Mouse (Mus musculus) spleen, adult 10 weeks (tissue): ENCODE results near the gene Cdrt4. TPM values are rescaled to one million over a fixed set of nuclear protein-coding genes. Genes with fewer than 3 reads are reported as not detected.

Source experiments
- polyA plus RNA-seq: library from polyadenylated mRNA; stranded (reverse); fragments of 350-450 nt; fragmentation: Illumina TruSeq; extraction: RNeasy Lipid Tissue Mini Kit (QIAGEN cat#74804); gene quantifications from one replicate; pipeline ENCODE4 v1.2.3, GENCODE M21; 2015; ENCODE audit warnings: low replicate concordance; ENCODE audit not compliant: insufficient read depth

The Cdrt4 gene
- polyA plus RNA-seq: 0.39 TPM

GRCm38 (mm10) chr11:62951012-62951411 lies at the start of gene Cdrt4:
Cdrt4 (plus strand) TSS chr11:62951193.

Other genes with a start within 250 kb of the Cdrt4 start
- 12.7 TPM for gene Zfp287, start 219.3 kb upstream of the Cdrt4 start, polyA plus RNA-seq
- gene Gm10428, start 198.1 kb upstream of the Cdrt4 start, polyA plus RNA-seq: not detected
- gene Zfp286, start 161.7 kb upstream of the Cdrt4 start, polyA plus RNA-seq: 2.6 TPM
- gene Trim16, start 131.0 kb upstream of the Cdrt4 start, polyA plus RNA-seq: 1.1 TPM
- 5.3 TPM for gene Fbxw10, start 104.1 kb upstream of the Cdrt4 start, polyA plus RNA-seq
- gene Tvp23b, start 71.7 kb upstream of the Cdrt4 start, polyA plus RNA-seq: 38.5 TPM
- not detected for gene Tekt3, start 110.5 kb downstream of the Cdrt4 start, polyA plus RNA-seq
- gene Pmp22, start 177.8 kb downstream of the Cdrt4 start, polyA plus RNA-seq: 25.4 TPM